Mouse (Mus musculus) ovary, adult 18-20 months (tissue): ENCODE data around the gene Gne.
"Not testable (repeated sequence)": the region's sequence is repeated elsewhere in the genome, so short reads cannot be mapped to it uniquely, and the experiment has no call there.

Experiments
- DNase-seq: peaks from one replicate; pipeline ENCODE4 v3.0.0; 2022; ENCODE audit warnings: low spot score, mixed read lengths

The Gne gene

GRCm38 (mm10) chr4:44072146-44072872, 11.7 kb downstream of the Gne start:
- DNase-seq = peak; percentile 85

GRCm38 (mm10) chr4:44071741-44072145, 12.2 kb downstream of the Gne start:
- DNase-seq = no peak

- no peak for DNase-seq
Observed at GRCm38 (mm10) chr4:44070641-44071040, 13.3 kb downstream of the Gne start.

- no peak for DNase-seq
Observed at GRCm38 (mm10) chr4:44069411-44069810, 14.6 kb downstream of the Gne start.

GRCm38 (mm10) chr4:44068736-44069135, 15.2 kb downstream of the Gne start:
- no peak for DNase-seq

- DNase-seq = no peak
Observed at GRCm38 (mm10) chr4:44066891-44067290, 17.1 kb downstream of the Gne start.

GRCm38 (mm10) chr4:44065355-44066025, 18.5 kb downstream of the Gne start:
- DNase-seq = peak; percentile 63

GRCm38 (mm10) chr4:44062816-44063215, 21.2 kb downstream of the Gne start:
- no peak for DNase-seq

- no peak for DNase-seq
Observed at GRCm38 (mm10) chr4:44062062-44062461, 21.9 kb downstream of the Gne start.

GRCm38 (mm10) chr4:44059674-44060073, 24.3 kb downstream of the Gne start:
- DNase-seq = no peak

- DNase-seq = no peak
Observed at GRCm38 (mm10) chr4:44049812-44050211, 34.2 kb downstream of the Gne start.

GRCm38 (mm10) chr4:44046066-44046465, 37.9 kb downstream of the Gne start:
- no peak for DNase-seq

GRCm38 (mm10) chr4:44044685-44045356, 39.2 kb downstream of the Gne start:
- no peak for DNase-seq

GRCm38 (mm10) chr4:44043182-44043581, 40.8 kb downstream of the Gne start:
- DNase-seq = not testable (repeated sequence)

- no peak for DNase-seq
Observed at GRCm38 (mm10) chr4:44042429-44042828, 41.5 kb downstream of the Gne start.

GRCm38 (mm10) chr4:44040802-44041201, 43.2 kb downstream of the Gne start:
- DNase-seq = no peak

- DNase-seq = no peak
Observed at GRCm38 (mm10) chr4:44036455-44036854, 47.5 kb downstream of the Gne start.

- no peak for DNase-seq
Observed at GRCm38 (mm10) chr4:44031521-44031920, 52.5 kb downstream of the Gne start.

- DNase-seq = no peak
Observed at GRCm38 (mm10) chr4:44029661-44030066, 54.3 kb downstream of the Gne start.

GRCm38 (mm10) chr4:44028303-44029135, 55.5 kb downstream of the Gne start:
- peak; percentile 11 for DNase-seq

GRCm38 (mm10) chr4:44025570-44025969, 58.4 kb downstream of the Gne start:
- no peak for DNase-seq

GRCm38 (mm10) chr4:44024241-44024640, 59.7 kb downstream of the Gne start:
- no peak for DNase-seq
